Mouse (Mus musculus): ENCODE data around the gene Cyp4a12a.
"Not testable (repeated sequence)": the region's sequence is repeated elsewhere in the genome, so short reads cannot be mapped to it uniquely, and the experiment has no call there.

Cyp4a12a gene

GRCm38 (mm10) chr4:115298746-115299145, at the start of gene Cyp4a12a:
Gene Cyp4a12a, plus strand, starts transcription at chr4:115299046.
- not testable (repeated sequence) for DNase-seq (ENCODE audit: low read depth)

GRCm38 (mm10) chr4:115264687-115265569, 33.9 kb upstream of the Cyp4a12a start:
- DNase-seq (ENCODE audit: low read depth), result not testable (repeated sequence)

GRCm38 (mm10) chr4:115278215-115278982, 20.4 kb upstream of the Cyp4a12a start:
- not testable (repeated sequence) for DNase-seq (ENCODE audit: low read depth)

GRCm38 (mm10) chr4:115280342-115280741, 18.5 kb upstream of the Cyp4a12a start:
- no peak for DNase-seq (ENCODE audit: low read depth)

- DNase-seq (ENCODE audit: low read depth), result not testable (repeated sequence)
Measured at GRCm38 (mm10) chr4:115280779-115281178, 18.1 kb upstream of the Cyp4a12a start.

- not testable (repeated sequence) for DNase-seq (ENCODE audit: low read depth)
Measured at GRCm38 (mm10) chr4:115281231-115281767, 17.5 kb upstream of the Cyp4a12a start.

GRCm38 (mm10) chr4:115325722-115326121, 26.9 kb downstream of the Cyp4a12a start:
- not testable (repeated sequence) for DNase-seq (ENCODE audit: low read depth)

- not testable (repeated sequence) for DNase-seq (ENCODE audit: low read depth)
Measured at GRCm38 (mm10) chr4:115365624-115366023, 66.8 kb downstream of the Cyp4a12a start.

GRCm38 (mm10) chr4:115368067-115368466, 69.2 kb downstream of the Cyp4a12a start:
- DNase-seq (ENCODE audit: low read depth), result not testable (repeated sequence)
